ENCODE assay signal across 12 mouse cellular contexts in genomic region chr12:77011092-77011720, GRCm38 (mm10). TPM values are rescaled to one million over a fixed set of nuclear protein-coding genes. Genes with fewer than 3 reads are reported as not detected.
DNase-seq lines count a peak whose midpoint lies in the region; ATAC-seq lines count a peak whose summit lies in the region.
"Had no signal": no experiment of that assay in that cellular context is flagged by ENCODE, and none has a peak within 500 bp of the region (broad histone marks: within the 10 kb centered on the region; RNA-seq: fewer than 3 reads in every experiment).

No protein-coding gene starts in this region.

- 0 out of 2 replicates have a peak, but pooled peaks cover 5% of the 10 kb centered on the region for H3K27me3 ChIP-seq in heart, embryonic 12.5 days (replicated peaks)
- H3K27me3 ChIP-seq: forebrain, embryonic 15.5 days; megakaryocyte, embryonic 14.5 days; neural tube, embryonic 13.5 days had no signal

- H3K27ac ChIP-seq in heart, embryonic 12.5 days (ENCODE audit: poor library complexity, severe bottlenecking): no peak overlapping the region
- H3K27ac ChIP-seq: forebrain, embryonic 15.5 days; heart, embryonic 13.5 days; intestine, embryonic 15.5 days; neural tube, embryonic 13.5 days had no signal

- H3K9me3 ChIP-seq in heart, embryonic 12.5 days (replicated peaks): no peaks in the 10 kb centered on the region
- H3K9me3 ChIP-seq: forebrain, embryonic 15.5 days; heart, embryonic 13.5 days; intestine, embryonic 15.5 days; neural tube, embryonic 13.5 days had no signal

- H3K9ac ChIP-seq in heart, embryonic 12.5 days: no peak overlapping the region
- H3K9ac ChIP-seq: forebrain, embryonic 15.5 days; heart, embryonic 13.5 days; intestine, embryonic 15.5 days; neural tube, embryonic 13.5 days had no signal

- no peak overlapping the region for H3K4me3 ChIP-seq in heart, embryonic 12.5 days
- H3K4me3 ChIP-seq: forebrain, embryonic 15.5 days; heart, embryonic 13.5 days; intestine, embryonic 15.5 days; megakaryocyte, embryonic 14.5 days; neural tube, embryonic 13.5 days had no signal

- no peak overlapping the region for H3K4me2 ChIP-seq in heart, embryonic 12.5 days
- H3K4me2 ChIP-seq: forebrain, embryonic 15.5 days; heart, embryonic 13.5 days; intestine, embryonic 15.5 days; neural tube, embryonic 13.5 days had no signal

- peaks cover 6% of the 10 kb centered on the region; the same call in 1 of the 2 replicates for H3K4me1 ChIP-seq in heart, embryonic 12.5 days (replicated peaks)
- H3K4me1 ChIP-seq: heart, embryonic 13.5 days; intestine, embryonic 15.5 days; neural tube, embryonic 13.5 days had no signal

- WGBS in heart, embryonic 12.5 days: 31% methylated on average over 6 of the region's 6 CpGs

- H3K36me3 ChIP-seq in heart, embryonic 12.5 days: no peaks in the 10 kb centered on the region
- H3K36me3 ChIP-seq: forebrain, embryonic 15.5 days; heart, embryonic 13.5 days; intestine, embryonic 15.5 days; neural tube, embryonic 13.5 days had no signal

- DNase-seq in heart, postnatal 4 days: peak; percentile 37
- DNase-seq in retina, embryonic 14.5 days (ENCODE audit: low spot score): peak; percentile 31
- DNase-seq in retina, postnatal 1 day: no peak
- peak; percentile 26 for DNase-seq in c-Kit-negative CD71-positive TER-119-positive erythroid progenitor cells, embryonic 14.5 days (ENCODE audit: low read depth, low spot score)
- no peak for DNase-seq in ovary, postnatal 14 days (ENCODE audit: low spot score)
- no peak for DNase-seq in spleen, postnatal 36 days (ENCODE audit: low spot score in 2 of 2)

- ATAC-seq in heart, embryonic 12.5 days (ENCODE audit: insufficient number of reproducible peaks, low FRiP score): no peak
- ATAC-seq: forebrain, embryonic 15.5 days; intestine, embryonic 15.5 days had no signal

RNA-seq across cellular contexts. Expression of gene Max, which starts 49.2 kb away (rescaled TPM):
- total RNA-seq in heart, postnatal 4 days (2021): 10 to 100 TPM; 37.6 to 41.1 TPM
- 8.2 and 8.9 TPM in 2 replicates for polyA plus RNA-seq in heart, embryonic 12.5 days (2016; fragmentation: Nextera tagmentation; extraction: Ambion mirVana)

Comparison
In these comparisons a context has a peak if more than half of its experiments do, and no peak if none do; other contexts are left out.
1. DNase-seq: peak in heart, postnatal 4 days (single experiment), retina, embryonic 14.5 days (single experiment) and c-Kit-negative CD71-positive TER-119-positive erythroid progenitor cells, embryonic 14.5 days (single experiment); none in retina, postnatal 1 day (single experiment), ovary, postnatal 14 days (single experiment) and spleen, postnatal 36 days (0 of 2).